Mouse (Mus musculus) small intestine, adult 2 months (tissue): Measurements from ENCODE around the gene Npr2.

Source experiments
- CTCF ChIP-seq: fragments of 200-500 bp; IDR thresholded peaks from 2 replicates; pipeline ENCODE4 v1.5.1; 2012; ENCODE audit warnings: low read depth, mild to moderate bottlenecking, control low read depth, inconsistent platforms, low read length, moderate library complexity, mixed read lengths; ENCODE audit not compliant: insufficient replicate concordance, insufficient read length; ENCODE audit errors: extremely low read depth
- POLR2A ChIP-seq: fragments of 200-500 bp; IDR thresholded peaks from 2 replicates; pipeline ENCODE4 v1.6.1; 2012; ENCODE audit warnings: low read depth, mild to moderate bottlenecking, control low read depth, inconsistent platforms, low read length, moderate library complexity

- TF ChIP-seq CTCF (no peak), POLR2A (no peak)
Observed at GRCm38 (mm10) chr4:43655656-43656338, 24.1 kb downstream of the Npr2 start.
